Mouse (Mus musculus) heart, adult 8-10 months (tissue): ENCODE measurements around the gene Helz2. TPM values are rescaled to one million over a fixed set of nuclear protein-coding genes. Genes with fewer than 3 reads are reported as not detected.

Experiments used
- DNase-seq: peaks from one replicate; pipeline ENCODE4 v3.0.0; 2022; ENCODE audit warnings: low spot score
- total RNA-seq, 4 experiments: library from RNA; stranded (reverse); gene quantifications; 2 replicates each; pipeline ENCODE4 v1.2.4; 2022

Helz2 gene
- total RNA-seq, 4 experiments from 2014 or later = 7.9 to 9.5 (median 9.0) TPM

GRCm38 (mm10) chr2:181238091-181238610, 3.7 kb downstream of the Helz2 start:
- no peak for DNase-seq

DNA sequence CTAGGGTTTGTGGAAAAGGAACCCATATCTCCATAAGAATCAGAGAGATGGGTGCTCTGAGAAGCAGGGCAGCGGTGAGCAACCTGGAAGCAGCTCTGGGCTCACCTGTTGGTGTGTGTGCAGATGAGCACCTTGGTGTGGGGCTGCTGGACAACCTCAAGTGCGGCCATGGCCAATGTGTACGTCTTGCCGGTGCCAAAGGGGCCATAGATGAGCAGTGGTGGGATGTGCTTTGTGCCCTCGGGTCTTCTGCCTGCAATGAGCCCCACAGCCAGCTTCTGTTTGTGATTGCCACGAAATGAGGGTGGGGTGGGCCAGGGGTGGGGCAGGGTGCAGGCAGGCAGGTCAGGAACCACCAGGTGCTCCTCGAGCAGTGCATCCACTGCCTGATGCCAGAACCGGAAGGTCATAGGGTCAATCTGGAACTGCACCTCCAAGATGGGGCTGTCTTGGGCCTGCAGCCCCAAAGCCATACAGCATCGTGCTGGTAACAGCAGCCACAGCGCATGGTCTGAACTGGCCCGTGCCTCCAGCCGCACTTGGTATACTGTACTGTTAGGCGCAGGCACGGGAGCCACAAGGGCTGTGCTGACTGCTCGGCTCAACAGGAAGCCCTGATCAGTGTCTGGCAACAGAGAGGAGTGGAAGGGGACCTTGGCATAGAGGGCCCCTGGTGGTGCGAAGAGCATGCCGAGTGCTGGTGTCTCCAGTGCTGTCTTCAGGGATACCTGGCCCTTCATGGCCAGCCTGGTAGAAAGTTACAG, 4.4 kb downstream of the Helz2 start:
- DNase-seq = no peak

- no peak for DNase-seq
These were observed 5.9 kb downstream of the Helz2 start for GRCm38 (mm10) chr2:181235681-181236566.

DNA sequence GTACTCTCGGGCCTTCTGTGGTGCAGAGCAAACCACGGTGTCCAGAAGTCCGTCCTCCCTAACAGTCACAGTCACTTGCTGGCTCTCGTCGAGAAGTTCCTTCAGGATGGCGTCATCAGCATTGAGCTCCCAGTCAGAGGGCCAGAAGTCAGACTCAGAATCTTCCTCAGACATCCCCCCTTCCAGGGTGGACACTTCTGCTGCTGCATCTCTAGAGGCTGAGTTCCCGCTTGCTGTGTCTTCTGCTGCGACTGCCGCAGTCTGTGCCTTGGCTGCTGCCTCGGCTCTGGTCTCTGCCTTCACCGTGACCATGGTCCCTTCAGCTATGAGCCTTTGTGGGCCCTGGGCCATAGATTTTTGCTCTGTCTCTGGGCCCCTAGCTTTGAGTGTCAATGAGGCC, 7.1 kb downstream of the Helz2 start:
- DNase-seq = no peak

DNA sequence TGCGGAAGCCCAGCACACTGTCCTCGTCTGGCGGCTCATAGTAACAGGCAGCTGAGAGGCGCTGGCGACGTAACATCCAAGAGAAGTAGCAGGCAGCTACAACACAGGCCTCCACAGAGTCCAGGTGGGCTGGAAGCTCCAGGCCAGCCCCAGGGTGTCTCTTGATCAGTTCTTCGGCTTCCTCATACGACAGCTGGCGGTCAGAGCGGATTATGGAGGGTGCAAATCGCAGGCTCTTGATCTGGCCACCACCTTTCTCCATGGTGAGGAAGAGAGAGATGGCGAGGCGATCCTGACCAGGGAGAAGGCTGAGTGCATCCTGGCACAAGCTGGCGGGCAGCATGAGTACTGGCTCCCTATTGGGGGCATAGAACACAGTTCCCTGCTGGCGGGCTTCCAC, 8.4 kb downstream of the Helz2 start:
- DNase-seq = no peak

DNA sequence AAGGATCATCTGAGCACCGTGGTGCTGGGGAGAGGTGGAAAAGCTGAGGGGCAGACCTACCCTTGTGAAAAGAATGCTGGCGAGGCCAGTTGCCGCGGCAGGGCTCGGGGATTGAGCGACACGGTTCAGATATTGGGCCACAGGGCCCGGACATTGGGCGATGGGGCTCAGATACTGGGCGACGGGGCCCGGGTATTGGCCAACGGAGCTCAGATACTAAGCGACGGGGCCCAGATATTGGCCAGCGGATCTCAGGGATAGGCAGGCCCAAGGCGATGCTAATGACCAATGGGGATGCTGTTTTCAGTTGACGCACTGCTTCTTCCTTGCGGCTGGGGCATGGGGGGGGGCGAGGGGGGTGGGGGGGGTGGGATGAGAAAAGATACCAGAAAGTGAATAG, 10.7 kb downstream of the Helz2 start:
- DNase-seq = no peak

- no peak for DNase-seq
These were observed 13.5 kb downstream of the Helz2 start for GRCm38 (mm10) chr2:181228335-181228734.

- DNase-seq = no peak
These were observed 14.7 kb downstream of the Helz2 start for GRCm38 (mm10) chr2:181227122-181227521.

DNA sequence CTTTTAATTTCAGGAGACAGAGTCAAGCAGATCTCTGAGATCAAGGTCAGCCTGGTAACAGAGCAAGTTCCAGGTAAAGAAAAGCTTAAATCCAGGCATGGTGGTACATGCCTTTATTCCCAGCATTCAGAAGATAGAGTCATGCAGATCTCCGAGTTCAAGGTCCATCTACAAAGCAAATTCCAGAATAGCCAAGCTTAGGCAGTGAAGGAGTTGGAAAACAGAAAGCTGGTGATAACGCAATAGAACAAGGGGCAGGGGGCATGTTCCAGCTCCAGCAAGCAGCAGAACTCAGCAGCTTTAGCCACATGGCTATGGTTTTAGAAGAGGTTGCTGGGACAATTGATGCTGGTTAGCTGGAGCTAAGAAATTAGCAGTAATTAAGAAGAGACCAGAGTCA, 16.8 kb downstream of the Helz2 start:
- no peak for DNase-seq

DNA sequence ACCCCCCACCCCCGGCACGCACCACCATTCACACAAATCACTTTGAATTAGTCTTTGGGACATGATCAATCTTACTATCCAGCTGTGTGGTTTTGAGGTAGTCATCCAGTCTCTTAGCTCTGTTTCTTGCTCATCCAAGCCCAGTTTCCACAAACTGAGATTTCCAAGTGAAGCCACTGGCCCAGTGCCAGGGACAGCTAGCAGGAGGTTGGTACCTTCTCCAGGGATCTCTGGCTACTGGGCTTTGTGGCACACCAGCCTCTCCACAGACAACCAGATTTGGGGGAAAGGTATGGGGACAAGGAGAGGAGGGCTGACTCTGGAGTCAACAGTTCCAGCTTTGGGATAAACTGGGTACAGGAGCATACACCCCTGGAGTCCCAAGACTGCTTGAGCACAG, 21.5 kb downstream of the Helz2 start:
- no peak for DNase-seq

DNA sequence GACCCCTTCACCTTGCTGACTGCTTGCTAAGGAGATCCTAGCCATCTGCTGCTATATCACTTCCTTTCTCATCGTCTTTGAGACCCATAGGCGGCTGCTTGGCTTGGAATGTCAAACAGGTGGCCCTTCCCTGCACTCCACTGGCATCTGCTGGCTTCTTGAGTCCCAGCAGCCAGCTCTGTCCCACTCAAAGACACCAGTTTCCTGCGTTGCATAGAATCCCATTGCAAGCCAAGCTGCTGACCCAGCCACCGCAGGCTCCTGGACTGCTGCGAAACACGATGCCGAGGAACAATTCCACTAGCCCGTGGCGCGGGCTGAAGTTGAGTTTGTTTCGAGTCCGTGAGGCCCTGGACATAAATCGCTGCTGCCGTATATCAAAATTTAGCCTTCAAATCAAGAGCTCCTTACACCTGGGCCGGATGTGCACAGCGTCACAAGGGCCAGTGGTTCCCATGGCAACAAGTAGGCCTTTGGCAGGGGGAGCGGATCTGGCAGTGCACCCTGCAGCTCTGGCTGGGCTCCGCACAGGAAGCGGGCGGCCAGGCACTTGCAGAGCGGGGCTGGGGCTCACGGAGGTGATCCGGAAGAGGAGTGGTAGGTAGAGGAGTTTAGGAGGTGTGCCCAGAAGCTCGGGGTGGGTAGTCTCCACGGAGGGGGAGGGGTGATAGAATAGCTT, 22.1 kb downstream of the Helz2 start, which contains the start of gene Fndc11:
Gene Fndc11, plus strand, starts transcription at position 476 of the 679 bp plus-strand sequence.
- DNase-seq = peak; percentile 80

DNA sequence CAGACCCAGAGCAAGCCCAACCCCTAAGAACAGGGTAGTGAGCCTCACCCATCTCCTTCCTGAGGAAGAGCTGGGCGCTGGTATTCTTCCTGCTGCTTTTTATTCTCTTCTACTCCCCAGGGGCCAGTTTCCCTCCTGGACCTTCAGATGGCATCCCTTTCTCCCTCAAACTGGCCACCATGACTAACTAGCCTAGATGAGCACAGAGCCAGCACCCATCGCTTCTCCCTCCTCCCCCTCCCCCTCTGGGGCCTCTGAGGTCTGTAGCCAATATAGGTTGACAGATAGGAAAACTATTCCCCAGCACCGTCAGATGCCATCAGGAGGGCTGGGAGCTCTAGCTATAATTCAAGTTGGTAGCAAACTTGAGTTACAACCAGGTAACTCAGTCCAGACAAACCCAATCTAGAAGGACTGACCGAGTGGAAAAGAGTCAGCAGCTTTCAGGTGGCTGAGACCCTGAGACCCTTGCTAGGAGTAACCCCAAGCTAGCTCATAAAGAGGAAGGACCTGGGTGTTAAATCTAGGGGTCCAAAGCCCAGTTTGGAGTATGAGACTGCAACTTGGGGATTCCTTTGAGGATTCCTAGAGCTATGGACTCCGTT, 22.8 kb downstream of the Helz2 start:
- no peak for DNase-seq

DNA sequence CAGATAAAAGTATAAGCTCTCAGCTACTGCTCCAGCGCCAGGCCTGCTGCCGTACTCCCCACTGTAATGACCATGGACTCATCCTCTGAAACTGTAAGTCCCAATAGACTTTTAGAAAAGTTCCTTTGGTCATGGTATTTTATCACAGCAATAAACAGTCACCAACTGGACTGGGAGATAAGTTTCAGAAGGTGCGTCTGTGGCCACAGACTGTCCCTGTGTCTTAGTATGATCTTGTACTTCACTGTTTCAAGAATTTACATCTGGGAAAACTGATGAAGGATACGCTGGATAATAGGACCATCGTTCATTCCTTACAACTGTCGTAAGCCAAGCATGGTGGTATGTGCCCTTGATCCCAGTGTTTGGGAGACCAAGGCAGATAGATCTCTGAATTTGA, 25.8 kb downstream of the Helz2 start:
- DNase-seq = no peak

- DNase-seq = no peak
These were observed 28.8 kb downstream of the Helz2 start, which contains the start of gene Srms for GRCm38 (mm10) chr2:181213021-181213445. Srms (minus strand) TSS chr2:181213185.

- no peak for DNase-seq
These were observed 29.3 kb downstream of the Helz2 start for GRCm38 (mm10) chr2:181212389-181213020.

DNA sequence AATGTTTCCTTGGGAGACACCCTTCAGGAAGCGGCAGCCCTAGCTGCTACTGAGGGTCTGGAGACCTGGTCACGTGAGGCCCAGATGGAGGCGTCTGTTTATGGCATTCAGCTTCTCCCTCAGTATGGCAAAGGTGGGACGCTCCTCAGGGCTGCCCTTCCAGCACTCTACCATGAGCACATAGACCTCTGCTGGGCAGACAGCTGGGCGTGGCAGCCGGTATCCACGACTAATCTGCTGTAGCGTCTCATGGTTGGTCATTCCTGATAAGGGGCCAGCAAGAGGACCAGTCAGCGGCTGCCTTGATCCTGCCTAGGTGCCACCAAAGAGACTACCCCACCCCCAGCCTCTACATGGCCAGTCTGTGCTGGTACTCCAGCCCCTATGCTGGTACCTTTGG, 35.7 kb downstream of the Helz2 start:
- DNase-seq = no peak

- no peak for DNase-seq
These were observed 36.1 kb downstream of the Helz2 start for GRCm38 (mm10) chr2:181205678-181206077.

GRCm38 (mm10) chr2:181202886-181203285, 38.9 kb downstream of the Helz2 start:
- DNase-seq = no peak

GRCm38 (mm10) chr2:181202422-181202821, 39.4 kb downstream of the Helz2 start, which contains the start of gene Ptk6:
Ptk6 (minus strand) TSS chr2:181202789.
- DNase-seq = no peak

DNA sequence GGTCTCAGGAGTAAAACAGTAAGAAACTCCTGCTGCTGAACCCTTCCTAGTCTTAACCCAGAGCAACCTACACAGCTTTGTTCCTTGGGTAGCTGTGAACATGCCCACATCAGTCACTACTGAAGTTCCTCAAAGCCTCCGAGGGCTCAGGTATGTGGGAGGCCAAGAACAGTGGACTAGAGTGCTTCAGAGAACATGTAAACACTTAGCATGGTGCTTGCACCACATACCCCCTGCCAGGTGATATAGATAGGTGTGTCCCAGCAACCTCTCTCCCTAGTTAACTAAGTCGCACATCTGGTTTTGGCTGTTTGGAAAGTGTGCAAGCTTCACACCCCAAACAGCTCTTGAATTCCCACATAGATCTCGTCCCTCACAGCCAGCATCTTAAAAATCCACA, 40.2 kb downstream of the Helz2 start:
- DNase-seq = no peak
